Mouse (Mus musculus) brain, embryonic 14.5 days (tissue): ENCODE data around the gene Poc1a.

Experiments used
- CTCF ChIP-seq: fragments of 200-500 bp; IDR thresholded peaks from 2 replicates; pipeline ENCODE4 v1.5.1; 2012; ENCODE audit warnings: inconsistent platforms, mild to moderate bottlenecking, moderate library complexity, borderline replicate concordance; ENCODE audit not compliant: insufficient read depth, insufficient read length; ENCODE audit errors: extremely low read depth
- POLR2A ChIP-seq: fragments of 200-500 bp; IDR thresholded peaks from 2 replicates; pipeline ENCODE4 v1.6.1; 2012; ENCODE audit warnings: mild to moderate bottlenecking, inconsistent platforms, borderline replicate concordance; ENCODE audit not compliant: poor library complexity, insufficient read depth, insufficient read length, severe bottlenecking; ENCODE audit errors: extremely low read depth

- TF ChIP-seq CTCF (no peak), POLR2A (no peak)
Measured at GRCm38 (mm10) chr9:106361140-106361539, 80.3 kb downstream of the Poc1a start.
